Mouse (Mus musculus) monocyte, adult 5-6 weeks (primary cell): ENCODE data around the gene Sptssb. TPM values are rescaled to one million over a fixed set of nuclear protein-coding genes. Genes with fewer than 3 reads are reported as not detected.

Source experiments
- ATAC-seq: fragments of 153-309, 156-312 bp; replicated peaks from 2 replicates; pipeline ENCODE4 v1.8.0; 2017; ENCODE audit warnings: mild to moderate bottlenecking; ENCODE audit not compliant: low TSS enrichment, insufficient number of reproducible peaks, severe bottlenecking, poor library complexity, low FRiP score
- total RNA-seq: library from RNA; stranded (forward); fragments of 200-1000, 200-491, 200-594 nt; gene quantifications from 3 replicates; pipeline ENCODE4 v1.2.3, GENCODE M21; 2017

Gene Sptssb
- total RNA-seq, result not detected in 3 replicates

- no peak for ATAC-seq
These were observed at the start of gene Sptssb for GRCm38 (mm10) chr3:69859858-69860588. Gene Sptssb, minus strand, starts transcription at chr3:69859940.

DNA sequence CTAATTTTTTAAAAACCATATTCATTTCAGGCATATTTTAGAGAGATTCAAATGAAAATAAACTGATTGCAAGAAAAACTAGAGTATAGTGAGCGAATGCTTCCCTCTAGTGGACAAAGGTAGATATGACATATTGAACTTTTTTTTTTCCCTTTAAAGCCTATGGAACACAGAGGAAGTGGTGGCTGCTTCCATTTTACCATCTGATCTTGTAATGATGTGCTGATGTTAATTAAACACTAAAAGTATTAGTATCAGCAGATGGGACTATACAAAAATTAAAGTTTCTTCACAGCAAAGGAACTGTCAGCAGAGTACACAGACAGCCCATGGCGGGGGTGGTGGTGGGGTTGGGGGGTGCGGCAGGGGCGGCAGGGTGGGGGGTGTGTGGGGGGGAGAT is 48.3 kb upstream of the Sptssb start:
- no peak for ATAC-seq

GRCm38 (mm10) chr3:69907564-69907963 is 47.8 kb upstream of the Sptssb start:
- no peak for ATAC-seq

DNA sequence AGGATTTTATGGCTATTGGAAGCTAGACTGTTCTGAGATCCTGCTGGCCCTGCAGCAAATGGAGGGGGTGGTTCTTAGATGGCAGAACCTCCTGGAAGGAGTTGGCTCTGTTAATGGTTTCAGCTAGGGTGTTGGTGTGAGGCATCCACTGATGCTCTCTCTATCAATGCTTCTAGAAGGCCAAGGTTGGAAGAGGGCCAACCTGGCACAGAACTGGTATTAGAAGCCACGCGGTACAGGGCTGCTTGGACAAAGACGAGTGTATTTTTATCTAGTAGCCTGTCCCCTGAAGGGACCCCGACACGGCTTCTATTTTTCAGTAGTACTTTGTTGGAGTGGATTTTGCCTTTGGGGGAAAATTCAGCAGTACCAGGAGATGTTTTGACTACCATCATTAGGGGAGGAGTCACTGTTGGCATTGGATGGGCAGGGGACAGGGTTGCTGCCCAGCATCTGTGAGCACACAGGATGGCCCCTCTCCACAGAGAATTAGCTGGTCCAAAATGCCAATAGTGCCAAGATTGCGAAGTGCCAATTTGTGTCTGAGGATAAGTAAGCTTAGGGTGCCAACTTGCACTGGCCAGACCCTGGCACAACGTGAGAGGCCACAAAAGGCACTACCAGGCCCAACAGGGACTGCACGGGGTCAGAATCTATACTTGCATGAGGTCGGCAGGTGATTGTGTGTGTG is 43.2 kb upstream of the Sptssb start:
- ATAC-seq, result no peak

GRCm38 (mm10) chr3:69902382-69902781 is 42.6 kb upstream of the Sptssb start:
- ATAC-seq, result no peak

DNA sequence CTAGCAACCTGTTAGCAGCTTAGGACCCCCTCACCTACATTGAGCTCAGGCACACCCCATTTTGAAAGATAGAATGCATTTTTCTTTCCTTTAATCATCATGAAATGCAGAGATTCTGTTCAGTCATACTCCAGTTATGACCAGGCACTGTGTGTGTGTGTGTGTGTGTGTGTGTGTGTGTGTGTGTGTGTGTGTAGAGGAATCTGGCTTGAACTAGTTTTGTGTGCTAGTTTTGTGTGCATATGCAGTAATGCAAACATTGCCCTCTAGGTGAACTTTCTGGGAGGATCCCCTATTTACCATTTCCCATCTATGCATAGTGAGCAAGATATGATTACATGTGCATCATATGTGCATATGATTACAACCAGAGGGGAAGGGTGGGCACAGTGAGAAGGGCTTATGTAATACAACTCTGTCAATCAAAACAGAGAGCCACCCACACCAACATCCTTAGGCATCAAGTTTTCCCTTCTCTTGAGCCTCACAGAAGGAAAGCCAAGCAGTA is 42.2 kb upstream of the Sptssb start:
- ATAC-seq, result no peak

DNA sequence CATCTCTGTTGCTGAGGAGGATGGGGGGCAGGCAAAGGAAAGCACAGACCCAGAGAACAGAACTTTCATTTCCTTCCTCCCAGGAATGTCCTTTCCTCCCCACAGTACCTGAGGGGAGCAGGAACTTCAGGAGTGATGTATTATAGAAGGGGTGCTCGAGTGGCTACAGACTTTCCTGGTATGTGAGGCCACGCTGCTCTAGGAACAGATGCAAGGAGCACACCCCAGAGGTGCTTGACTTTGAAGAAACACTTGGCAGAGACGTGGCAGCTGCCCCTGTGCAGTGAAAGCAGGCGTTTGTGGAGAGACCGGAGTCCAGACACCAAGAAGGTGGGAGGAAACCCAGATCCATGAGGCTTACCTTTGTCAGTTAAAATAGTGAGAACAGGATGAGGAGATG is 40.6 kb upstream of the Sptssb start:
- ATAC-seq, result no peak

DNA sequence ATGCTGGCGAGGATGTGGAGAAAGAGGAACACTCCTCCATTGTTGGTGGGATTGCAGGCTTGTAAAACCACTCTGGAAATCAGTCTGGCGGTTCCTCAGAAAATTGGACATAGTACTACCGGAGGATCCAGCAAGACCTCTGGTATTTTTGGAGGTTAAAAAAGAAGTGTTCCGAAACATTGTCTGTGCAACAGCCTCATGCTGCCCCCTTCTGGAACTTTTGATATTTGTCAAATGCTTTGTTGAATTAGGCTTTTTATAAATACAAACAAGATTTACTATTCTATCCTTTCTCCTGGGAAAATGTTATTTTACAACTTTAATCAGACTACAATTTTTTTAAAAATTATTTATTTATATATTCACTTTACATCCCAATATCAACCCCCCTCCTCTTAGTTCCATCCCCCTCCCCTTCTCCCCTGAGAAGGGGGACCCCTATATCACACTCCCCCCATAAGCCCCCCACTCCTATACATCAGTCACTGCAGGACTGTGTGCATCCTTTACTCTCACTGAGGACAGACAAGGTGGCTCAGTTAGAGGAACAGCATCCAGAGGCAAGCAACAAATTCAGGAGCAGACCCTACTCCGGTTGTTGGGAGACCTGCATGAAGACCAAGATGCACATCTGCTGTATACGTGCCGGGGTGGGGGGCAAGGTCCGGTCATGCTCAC is 38.3 kb upstream of the Sptssb start:
- ATAC-seq, result no peak

- no peak for ATAC-seq
These were observed 35.8 kb upstream of the Sptssb start for GRCm38 (mm10) chr3:69895516-69895915.

DNA sequence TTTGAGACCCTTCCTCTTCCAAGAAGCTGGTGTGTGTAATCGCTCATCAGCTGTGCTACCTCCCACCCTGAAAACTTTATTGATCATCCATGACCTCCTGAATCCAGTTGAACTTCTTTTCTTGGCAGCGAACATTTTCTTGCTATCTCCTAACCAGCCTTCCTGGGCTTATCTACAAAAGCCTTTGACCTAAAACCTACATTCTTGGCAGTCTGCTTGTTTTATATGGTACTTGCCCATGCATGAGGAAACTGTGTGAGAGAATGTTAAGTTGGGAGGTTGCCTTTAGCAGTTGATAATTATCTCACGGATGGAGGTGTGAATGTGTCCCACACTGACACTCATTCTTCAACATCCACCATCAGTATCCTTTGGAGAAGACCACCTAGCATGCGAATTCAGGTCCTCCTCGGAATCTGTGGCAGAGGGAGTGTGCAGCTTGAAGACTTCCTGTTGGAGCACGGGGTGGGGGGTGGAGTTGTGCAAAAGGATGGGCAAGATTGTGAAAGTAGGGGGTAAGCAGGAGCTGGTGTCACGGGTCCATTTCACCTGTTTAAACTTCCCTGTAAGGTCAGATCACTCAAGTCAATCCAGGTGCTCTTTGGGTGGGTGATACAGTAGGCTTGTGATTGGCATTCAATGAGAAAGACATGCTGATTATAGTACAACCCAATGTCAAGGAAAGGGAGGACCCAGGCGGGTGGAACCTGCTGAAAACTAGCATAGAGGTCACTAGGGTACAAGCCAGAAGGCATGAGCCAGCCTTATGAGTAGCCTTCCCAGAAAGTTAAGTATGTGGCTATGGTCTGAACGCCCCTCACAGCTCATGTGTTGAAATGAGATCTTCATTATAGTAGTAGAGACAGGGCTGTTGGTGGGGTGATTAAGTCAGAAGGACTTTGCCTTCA is 32.7 kb upstream of the Sptssb start:
- no peak for ATAC-seq

GRCm38 (mm10) chr3:69885866-69886265 is 26.1 kb upstream of the Sptssb start:
- no peak for ATAC-seq

GRCm38 (mm10) chr3:69883710-69884109 is 24.0 kb upstream of the Sptssb start:
- ATAC-seq, result no peak

DNA sequence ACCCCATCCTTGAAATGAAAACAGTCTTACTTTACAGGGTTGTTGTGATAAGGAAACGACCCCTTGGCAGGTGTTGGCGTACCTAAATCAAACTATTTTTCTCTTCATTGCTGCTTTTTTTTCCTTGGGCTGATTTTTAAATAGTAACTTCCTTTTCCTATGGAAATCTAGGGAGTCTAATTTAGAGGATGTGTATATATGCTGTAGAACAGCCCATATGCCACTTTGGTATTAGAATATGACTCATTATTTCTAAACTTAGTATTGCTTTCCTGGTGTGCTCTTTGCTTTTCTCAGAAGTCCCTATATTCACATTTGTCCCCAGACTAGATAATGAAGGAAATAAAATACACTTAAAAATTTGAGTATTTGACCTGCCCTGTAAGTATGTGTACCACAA is 17.8 kb upstream of the Sptssb start:
- ATAC-seq, result no peak

GRCm38 (mm10) chr3:69874721-69875120 is 15.0 kb upstream of the Sptssb start:
- no peak for ATAC-seq

- ATAC-seq, result no peak
These were observed 13.1 kb upstream of the Sptssb start for GRCm38 (mm10) chr3:69872661-69873327.

DNA sequence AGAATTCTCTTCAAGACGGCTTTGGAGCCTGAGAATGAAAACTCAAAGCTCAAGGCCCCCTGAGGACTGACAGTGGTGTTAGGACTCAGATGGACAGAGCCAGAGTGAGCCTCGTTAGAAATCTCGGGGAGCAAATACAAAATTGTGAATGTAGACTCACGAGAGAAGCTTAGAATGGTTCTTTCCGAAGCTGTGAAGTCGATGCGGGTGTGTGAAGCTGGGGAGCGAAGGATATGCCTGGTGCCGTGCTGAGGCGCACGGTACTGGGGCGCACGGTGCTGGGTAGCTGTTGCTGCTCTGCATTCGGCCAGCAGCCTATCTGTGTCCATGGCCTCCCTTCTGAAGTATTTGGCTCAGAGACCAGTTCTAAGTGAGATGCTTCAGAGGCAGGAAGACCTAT is 11.4 kb upstream of the Sptssb start:
- no peak for ATAC-seq

DNA sequence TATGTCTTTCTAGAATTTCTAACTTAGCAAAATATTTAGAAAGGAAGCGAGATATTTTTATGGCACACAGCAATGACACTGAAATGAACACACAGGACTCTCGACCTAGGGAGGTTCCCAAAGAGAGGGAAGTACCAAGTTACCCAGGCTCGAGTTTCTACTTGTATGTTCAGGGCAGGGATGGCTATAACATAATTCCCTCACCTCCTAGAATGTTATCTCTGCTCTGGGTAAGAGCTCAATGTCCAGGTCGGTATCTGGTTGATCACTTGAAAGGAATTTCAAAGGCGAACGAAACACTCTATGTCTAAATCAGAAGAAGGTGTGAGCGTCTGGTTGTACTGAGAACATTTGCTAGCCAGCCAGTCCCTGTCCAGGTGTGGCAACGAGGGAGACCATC is 10.0 kb upstream of the Sptssb start:
- ATAC-seq, result no peak

- no peak for ATAC-seq
These were observed 2.2 kb upstream of the Sptssb start for GRCm38 (mm10) chr3:69861789-69862395.
